ENCODE assay signal across 8 mouse cellular contexts in genomic region chr16:17732841-17733340, GRCm38 (mm10). TPM values are rescaled to one million over a fixed set of nuclear protein-coding genes. Genes with fewer than 3 reads are reported as not detected.
DNase-seq lines count a peak whose midpoint lies in the region; ATAC-seq and TF ChIP-seq lines count a peak whose summit lies in the region.

Gene Med15 (minus strand): TSS chr16:17732891.

- 59% methylated on average over 3 of the region's 3 CpGs for WGBS in cerebellum, adult 2 months
- WGBS in limb, embryonic 12.5 days: 24% methylated on average over 3 of the region's 3 CpGs

- intact Hi-C loops in heart, postnatal 14 days (cut with DNase I): no loop called here

- H3K4me3 ChIP-seq in cerebellum, adult 2 months (replicated peaks; ENCODE audit: insufficient read depth, low read depth, low read length): no peak within 1 kb of the TSS
- H3K4me3 ChIP-seq in G1E (ENCODE audit: low read depth, low read length): no peak within 1 kb of the TSS
- H3K4me3 ChIP-seq in limb, embryonic 12.5 days (replicated peaks): no peak within 1 kb of the TSS

- H3K9ac ChIP-seq in limb, embryonic 12.5 days (replicated peaks): no peak within 1 kb of the TSS

- H3K27me3 ChIP-seq in cerebellum, adult 2 months (ENCODE audit: control insufficient read depth, insufficient read depth, low read length): no peaks in the 10 kb centered on the region
- peaks cover 25% of the 10 kb centered on the region for H3K27me3 ChIP-seq in G1E (ENCODE audit: insufficient read depth, low read length)
- H3K27me3 ChIP-seq in limb, embryonic 12.5 days: peaks cover 18% of the 10 kb centered on the region

- TF ChIP-seq POLR2A in cerebellum, adult 2 months (IDR thresholded peaks at IDR 0.05; ENCODE audit: borderline replicate concordance, insufficient read depth, low read length): no peak

- no peaks in the 10 kb centered on the region for H3K36me3 ChIP-seq in G1E (replicated peaks)
- H3K36me3 ChIP-seq in limb, embryonic 12.5 days: no peaks in the 10 kb centered on the region

- H3K4me2 ChIP-seq in limb, embryonic 12.5 days: no peak within 1 kb of the TSS

- no peak for TF ChIP-seq CTCF in cerebellum, adult 2 months (IDR thresholded peaks at IDR 0.05; ENCODE audit: borderline replicate concordance, insufficient read depth, low read depth, low read length)
- no peak for TF ChIP-seq CTCF in G1E (IDR thresholded peaks at IDR 0.05; ENCODE audit: low read depth, low read length)

- H3K9me3 ChIP-seq in G1E (replicated peaks): no peaks in the 10 kb centered on the region
- no peaks in the 10 kb centered on the region for H3K9me3 ChIP-seq in limb, embryonic 12.5 days

- H3K27ac ChIP-seq in cerebellum, adult 2 months (ENCODE audit: insufficient read depth, low read length): no peak within 1 kb of the TSS
- H3K27ac ChIP-seq in limb, embryonic 12.5 days: no peak within 1 kb of the TSS

- ATAC-seq in G1E (ENCODE audit: extremely low read depth, insufficient number of reproducible peaks, low FRiP score, poor library complexity, severe bottlenecking): no peak
- ATAC-seq in limb, embryonic 12.5 days (ENCODE audit: insufficient number of reproducible peaks, insufficient read depth, low FRiP score, low TSS enrichment, low read depth): no peak
- no peak for ATAC-seq in neutrophil, adult 5-6 weeks (ENCODE audit: extremely low read depth, insufficient number of reproducible peaks, low FRiP score, poor library complexity, severe bottlenecking)

- no peak for DNase-seq in cerebellum, adult 2 months
- no peak for DNase-seq in cerebellum, adult 9-10 months
- no peak for DNase-seq in G1E (ENCODE audit: low spot score)
- peak; percentile 55 for DNase-seq in fat pad, adult 2 months (ENCODE audit: extremely low read depth, low read depth, low spot score)
- DNase-seq in heart, postnatal 14 days: no peak
- no peak for DNase-seq in urinary bladder, postnatal 36 days (ENCODE audit: low spot score in 2 of 2)

- H3K4me1 ChIP-seq in cerebellum, adult 2 months (ENCODE audit: control insufficient read depth, insufficient read depth, low read length): no peaks in the 10 kb centered on the region
- no peaks in the 10 kb centered on the region for H3K4me1 ChIP-seq in G1E (ENCODE audit: insufficient read depth, low read depth, low read length)
- H3K4me1 ChIP-seq in limb, embryonic 12.5 days (replicated peaks): no peaks in the 10 kb centered on the region

RNA-seq across cellular contexts. Expression of gene Med15, which starts in this region (rescaled TPM):
- 73.1 and 78.7 TPM in 2 replicates for polyA plus RNA-seq in cerebellum, adult 2 months (2012; rRNA removed)
- total RNA-seq in G1E (2014; fragmentation: Nextera tagmentation): 80.8 and 97.0 TPM in 2 replicates
- 20.3 and 23.4 TPM in 2 replicates for total RNA-seq in G1E (2017)
- 221 and 227 TPM in 2 replicates for polyA plus RNA-seq in G1E (2012)
- total RNA-seq in heart, postnatal 14 days (2021): 10 to 100 TPM; 31.6 to 32.4 TPM
- 43.2 and 44.2 TPM in 2 replicates for polyA plus RNA-seq in limb, embryonic 12.5 days (2016; fragmentation: Nextera tagmentation; extraction: Ambion mirVana)
- 55.6 and 63.1 TPM in 2 replicates for total RNA-seq in neutrophil, adult 5-6 weeks (2017)
